Mouse (Mus musculus): ENCODE results near the gene Adarb2. TPM values are rescaled to one million over a fixed set of nuclear protein-coding genes. Genes with fewer than 3 reads are reported as not detected.

The Adarb2 gene
- polyA plus RNA-seq, 1 experiment, result not detected

GRCm38 (mm10) chr13:8439188-8439835, 236.6 kb downstream of the Adarb2 start:
- H3K27me3 ChIP-seq (replicated peaks), result no peaks in the 10 kb centered on the region
- no peak overlapping the region for H3K4me3 ChIP-seq (replicated peaks)
- H3K4me1 ChIP-seq, result no peaks in the 10 kb centered on the region
- H3K36me3 ChIP-seq (replicated peaks; ENCODE audit: low read length), result no peaks in the 10 kb centered on the region
- no peak for TF ChIP-seq GATA1 (IDR thresholded peaks at IDR 0.05; ENCODE audit: borderline replicate concordance, low read length)
- no peaks in the 10 kb centered on the region for H3K9me3 ChIP-seq

- TF ChIP-seq GATA1 (IDR thresholded peaks at IDR 0.05; ENCODE audit: borderline replicate concordance, low read length), result no peak
- TF ChIP-seq FLI1 (IDR thresholded peaks at IDR 0.05; ENCODE audit: low read length), result no peak
- no peaks in the 10 kb centered on the region for H3K9me3 ChIP-seq
- no peaks in the 10 kb centered on the region for H3K27me3 ChIP-seq (replicated peaks)
- H3K4me1 ChIP-seq, result peaks cover 5% of the 10 kb centered on the region; the same call in 1 of the 2 replicates
- no peak overlapping the region for H3K4me3 ChIP-seq (replicated peaks)
- H3K36me3 ChIP-seq (replicated peaks; ENCODE audit: low read length), result no peaks in the 10 kb centered on the region
Measured at GRCm38 (mm10) chr13:8445415-8445814, 242.7 kb downstream of the Adarb2 start.

- Histone ChIP-seq H3K36me3 (replicated peaks; ENCODE audit: low read length) (no peaks in the 10 kb centered on the region), H3K27me3 (replicated peaks) (no peaks in the 10 kb centered on the region), H3K4me3 (replicated peaks) (no peak overlapping the region), H3K4me1 (peaks cover 5% of the 10 kb centered on the region; the same call in 1 of the 2 replicates), H3K9me3 (no peaks in the 10 kb centered on the region)
- TF ChIP-seq FLI1 (IDR thresholded peaks at IDR 0.05; ENCODE audit: low read length) (no peak), GATA1 (IDR thresholded peaks at IDR 0.05; ENCODE audit: borderline replicate concordance, low read length) (no peak)
Measured at GRCm38 (mm10) chr13:8448192-8448879, 245.7 kb downstream of the Adarb2 start.

- H3K27me3 ChIP-seq (replicated peaks), result no peaks in the 10 kb centered on the region
- no peaks in the 10 kb centered on the region for H3K9me3 ChIP-seq
- H3K36me3 ChIP-seq (replicated peaks; ENCODE audit: low read length), result no peaks in the 10 kb centered on the region
- TF ChIP-seq GATA1 (IDR thresholded peaks at IDR 0.05; ENCODE audit: borderline replicate concordance, low read length) (no peak), FLI1 (IDR thresholded peaks at IDR 0.05; ENCODE audit: low read length) (no peak)
- H3K4me3 ChIP-seq (replicated peaks), result no peak overlapping the region
- H3K4me1 ChIP-seq, result peaks cover 2% of the 10 kb centered on the region
Measured at GRCm38 (mm10) chr13:8451581-8451980, 248.9 kb downstream of the Adarb2 start.

GRCm38 (mm10) chr13:8456886-8457285, 254.2 kb downstream of the Adarb2 start:
- no peaks in the 10 kb centered on the region for H3K9me3 ChIP-seq
- H3K4me1 ChIP-seq, result peaks cover 12% of the 10 kb centered on the region
- H3K4me3 ChIP-seq (replicated peaks), result no peak overlapping the region
- H3K36me3 ChIP-seq (replicated peaks; ENCODE audit: low read length), result no peaks in the 10 kb centered on the region
- no peak for TF ChIP-seq GATA1 (IDR thresholded peaks at IDR 0.05; ENCODE audit: borderline replicate concordance, low read length)
- TF ChIP-seq FLI1 (IDR thresholded peaks at IDR 0.05; ENCODE audit: low read length), result no peak
- H3K27me3 ChIP-seq (replicated peaks), result no peaks in the 10 kb centered on the region

GRCm38 (mm10) chr13:8457831-8458230, 255.2 kb downstream of the Adarb2 start:
- Histone ChIP-seq H3K36me3 (replicated peaks; ENCODE audit: low read length) (no peaks in the 10 kb centered on the region), H3K4me3 (replicated peaks) (no peak overlapping the region), H3K4me1 (peaks cover 12% of the 10 kb centered on the region), H3K9me3 (no peaks in the 10 kb centered on the region), H3K27me3 (replicated peaks) (no peaks in the 10 kb centered on the region)
- TF ChIP-seq GATA1 (IDR thresholded peaks at IDR 0.05; ENCODE audit: borderline replicate concordance, low read length) (no peak), FLI1 (IDR thresholded peaks at IDR 0.05; ENCODE audit: low read length) (no peak)

GRCm38 (mm10) chr13:8467591-8468366, 265.1 kb downstream of the Adarb2 start:
- H3K36me3 ChIP-seq (replicated peaks; ENCODE audit: low read length), result no peaks in the 10 kb centered on the region
- H3K27me3 ChIP-seq (replicated peaks), result no peaks in the 10 kb centered on the region
- H3K4me3 ChIP-seq (replicated peaks), result no peak overlapping the region
- no peak for TF ChIP-seq FLI1 (IDR thresholded peaks at IDR 0.05; ENCODE audit: low read length)
- TF ChIP-seq GATA1 (IDR thresholded peaks at IDR 0.05; ENCODE audit: borderline replicate concordance, low read length), result no peak
- no peaks in the 10 kb centered on the region for H3K9me3 ChIP-seq
- H3K4me1 ChIP-seq, result no peaks in the 10 kb centered on the region

- no peaks in the 10 kb centered on the region for H3K9me3 ChIP-seq
- no peaks in the 10 kb centered on the region for H3K27me3 ChIP-seq (replicated peaks)
- H3K4me1 ChIP-seq, result no peaks in the 10 kb centered on the region
- no peaks in the 10 kb centered on the region for H3K36me3 ChIP-seq (replicated peaks; ENCODE audit: low read length)
- no peak overlapping the region for H3K4me3 ChIP-seq (replicated peaks)
- no peak for TF ChIP-seq FLI1 (IDR thresholded peaks at IDR 0.05; ENCODE audit: low read length)
- TF ChIP-seq GATA1 (IDR thresholded peaks at IDR 0.05; ENCODE audit: borderline replicate concordance, low read length), result no peak
Measured at GRCm38 (mm10) chr13:8476237-8476636, 273.6 kb downstream of the Adarb2 start.

- no peak overlapping the region for H3K4me3 ChIP-seq (replicated peaks)
- no peaks in the 10 kb centered on the region for H3K27me3 ChIP-seq (replicated peaks)
- no peaks in the 10 kb centered on the region for H3K4me1 ChIP-seq
- H3K9me3 ChIP-seq, result no peaks in the 10 kb centered on the region
- TF ChIP-seq FLI1 (IDR thresholded peaks at IDR 0.05; ENCODE audit: low read length) (no peak), GATA1 (IDR thresholded peaks at IDR 0.05; ENCODE audit: borderline replicate concordance, low read length) (no peak)
- no peaks in the 10 kb centered on the region for H3K36me3 ChIP-seq (replicated peaks; ENCODE audit: low read length)
Measured at GRCm38 (mm10) chr13:8478731-8479130, 276.1 kb downstream of the Adarb2 start.

- Histone ChIP-seq H3K9me3 (no peaks in the 10 kb centered on the region), H3K27me3 (replicated peaks) (no peaks in the 10 kb centered on the region), H3K4me3 (replicated peaks) (no peak overlapping the region), H3K36me3 (replicated peaks; ENCODE audit: low read length) (no peaks in the 10 kb centered on the region), H3K4me1 (no peaks in the 10 kb centered on the region)
- TF ChIP-seq FLI1 (IDR thresholded peaks at IDR 0.05; ENCODE audit: low read length) (no peak), GATA1 (IDR thresholded peaks at IDR 0.05; ENCODE audit: borderline replicate concordance, low read length) (no peak)
Measured at GRCm38 (mm10) chr13:8479970-8480369, 277.3 kb downstream of the Adarb2 start.
